Mouse (Mus musculus) hindbrain, embryonic 10.5 days (tissue): Measurements from ENCODE around the gene Gm44511. TPM values are rescaled to one million over a fixed set of nuclear protein-coding genes. Genes with fewer than 3 reads are reported as not detected.
"Not testable (repeated sequence)": the region's sequence is repeated elsewhere in the genome, so short reads cannot be mapped to it uniquely, and the experiment has no call there.

Experiments
- DNase-seq: peaks from one replicate; pipeline ENCODE4 v3.0.0-alpha.2; 2017; ENCODE audit warnings: low spot score
- H3K27ac ChIP-seq: fragments of 300-500 bp; sonication (generic); 2 replicates; pipeline ENCODE4 v1.5.1; 2016; ENCODE audit warnings: mild to moderate bottlenecking, moderate library complexity
- H3K27me3 ChIP-seq: fragments of 300-500 bp; sonication (generic); 2 replicates; pipeline ENCODE4 v1.6.1; 2016; ENCODE audit warnings: mild to moderate bottlenecking; ENCODE audit not compliant: poor library complexity, insufficient read depth, severe bottlenecking
- H3K36me3 ChIP-seq: fragments of 300-500 bp; sonication (generic); 2 replicates; pipeline ENCODE4 v1.6.1; 2016; ENCODE audit warnings: mild to moderate bottlenecking, moderate library complexity
- H3K4me1 ChIP-seq: fragments of 300-500 bp; sonication (generic); replicated peaks from 2 replicates; pipeline ENCODE4 v1.6.1; 2016; ENCODE audit warnings: mild to moderate bottlenecking
- H3K4me3 ChIP-seq: fragments of 300-500 bp; sonication (generic); 2 replicates; pipeline ENCODE4 v1.5.1; 2016; ENCODE audit warnings: mild to moderate bottlenecking, moderate library complexity
- H3K9me3 ChIP-seq: fragments of 300-500 bp; sonication (generic); 2 replicates; pipeline ENCODE4 v1.6.1; 2016; ENCODE audit warnings: mild to moderate bottlenecking, moderate library complexity
- WGBS: fragments of 180-500 bp; shearing (Covaris S2); methylation state at CpG from one replicate; pipeline ENCODE4 v1.1.7; 2016; 5-methylcytosine and 5-hydroxymethylcytosine counted together
- polyA plus RNA-seq: library from polyadenylated mRNA; unstranded; fragments of >200 nt; fragmentation: Nextera tagmentation; extraction: Ambion mirVana; gene quantifications from 2 replicates; pipeline ENCODE4 v1.2.1, GENCODE M21; 2016

Gene Gm44511
- polyA plus RNA-seq, 1 experiment from 2014 or later: not detected

DNA sequence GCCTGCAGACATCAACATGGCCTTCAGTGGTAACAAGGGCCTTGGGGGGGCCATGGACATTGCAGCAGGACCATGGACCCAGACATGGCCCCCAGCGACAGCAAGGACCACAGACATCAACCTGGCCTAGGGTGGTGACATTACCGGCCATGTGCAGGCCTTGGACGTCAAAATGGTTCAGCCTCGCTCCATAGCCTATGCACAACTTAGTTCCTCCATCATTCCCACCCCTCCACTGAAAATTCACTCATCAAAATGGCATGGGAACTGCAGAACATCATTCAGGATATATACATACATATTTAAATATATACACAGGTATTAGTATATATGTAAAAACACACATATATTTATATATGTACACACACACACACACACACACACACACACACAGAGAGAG, 21.3 kb upstream of the Gm44511 start:
- Histone ChIP-seq H3K4me1 (peaks cover 17% of the 10 kb centered on the region), H3K4me3 (no peak overlapping the region), H3K27ac (no peak overlapping the region), H3K36me3 (no peaks in the 10 kb centered on the region), H3K27me3 (no peaks in the 10 kb centered on the region), H3K9me3 (no peaks in the 10 kb centered on the region)
- WGBS: 88% methylated on average over 4 of the region's 4 CpGs
- DNase-seq: no peak

DNA sequence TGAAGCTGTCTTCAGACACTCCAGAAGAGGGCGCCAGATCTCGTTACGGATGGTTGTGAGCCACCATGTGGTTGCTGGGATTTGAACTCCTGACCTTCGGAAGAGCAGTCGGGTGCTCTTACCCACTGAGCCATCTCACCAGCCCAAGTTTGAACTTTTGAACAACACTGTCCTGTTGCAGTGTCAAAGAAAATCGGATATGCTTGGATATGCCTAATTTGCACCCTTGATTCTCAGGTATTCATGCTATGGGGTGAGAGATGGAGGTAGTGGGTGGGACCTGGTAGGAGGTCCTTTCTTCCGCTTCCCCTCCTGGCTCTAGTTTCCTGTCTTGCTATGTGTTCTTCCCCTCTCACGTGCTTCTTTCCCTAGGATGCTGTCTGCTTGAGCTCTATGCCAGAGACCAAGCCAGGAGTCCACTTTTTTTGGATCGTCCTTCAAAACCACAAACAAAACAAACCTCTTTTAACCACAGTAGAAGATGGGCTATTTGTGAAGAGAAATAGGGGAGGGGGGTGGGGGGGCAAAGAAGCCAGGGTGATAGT, 20.0 kb upstream of the Gm44511 start:
- no peak for DNase-seq
- 51% methylated on average over 9 of the region's 9 CpGs for WGBS
- Histone ChIP-seq H3K36me3 (no peaks in the 10 kb centered on the region), H3K4me3 (no peak overlapping the region), H3K27ac (no peak overlapping the region), H3K9me3 (no peaks in the 10 kb centered on the region), H3K27me3 (no peaks in the 10 kb centered on the region), H3K4me1 (peaks cover 27% of the 10 kb centered on the region)

- WGBS: 35% methylated on average over 7 of the region's 7 CpGs
- Histone ChIP-seq H3K27ac (peak overlapping the region; percentile 41), H3K27me3 (no peaks in the 10 kb centered on the region), H3K36me3 (no peaks in the 10 kb centered on the region), H3K4me3 (peak overlapping the region; percentile 27), H3K9me3 (no peaks in the 10 kb centered on the region), H3K4me1 (peaks cover 27% of the 10 kb centered on the region)
- peak; percentile 95 for DNase-seq
Measured at GRCm38 (mm10) chr6:128845319-128845979, 19.3 kb upstream of the Gm44511 start.

DNA sequence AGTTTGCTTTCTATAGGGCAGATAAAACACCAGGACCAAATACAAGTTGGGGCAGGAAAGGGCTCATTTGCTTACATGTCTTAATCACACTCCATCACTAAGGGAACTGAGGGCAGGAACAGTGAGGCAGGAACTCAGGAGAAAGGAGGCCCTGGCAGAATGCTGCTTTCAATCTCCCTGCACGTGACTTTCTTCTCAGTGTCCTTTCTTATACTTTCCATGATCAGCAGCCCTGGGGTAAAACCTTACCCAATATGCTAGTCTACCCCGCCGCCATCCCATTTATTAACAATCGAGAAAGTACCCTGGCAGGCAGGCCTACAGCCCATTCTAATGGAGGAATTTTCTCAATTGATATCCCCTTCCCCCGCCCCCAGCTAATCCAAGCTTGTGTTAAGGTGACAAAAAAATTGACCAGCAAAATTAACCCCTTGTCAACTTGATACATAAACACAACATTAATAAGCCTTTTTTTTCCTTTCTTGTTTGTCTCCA, 18.5 kb upstream of the Gm44511 start:
- DNase-seq: no peak
- no peaks in the 10 kb centered on the region for H3K27me3 ChIP-seq
- no peaks in the 10 kb centered on the region for H3K9me3 ChIP-seq
- H3K4me1 ChIP-seq: peaks cover 27% of the 10 kb centered on the region
- no peak overlapping the region for H3K4me3 ChIP-seq
- H3K36me3 ChIP-seq: no peaks in the 10 kb centered on the region
- no peak overlapping the region for H3K27ac ChIP-seq
- WGBS: 84% methylated on average over 5 of the region's 5 CpGs

GRCm38 (mm10) chr6:128844131-128844530, 18.0 kb upstream of the Gm44511 start:
- peak; percentile 14 for DNase-seq
- Histone ChIP-seq H3K9me3 (no peaks in the 10 kb centered on the region), H3K4me3 (peak overlapping the region; percentile 70), H3K36me3 (no peaks in the 10 kb centered on the region), H3K27me3 (no peaks in the 10 kb centered on the region), H3K27ac (no peak overlapping the region), H3K4me1 (peaks cover 27% of the 10 kb centered on the region)
- WGBS: 40% methylated on average over 8 of the region's 8 CpGs

GRCm38 (mm10) chr6:128843479-128843992, 17.4 kb upstream of the Gm44511 start:
- Histone ChIP-seq H3K27ac (peak overlapping the region; percentile 88), H3K4me3 (peak overlapping the region; percentile 70), H3K36me3 (no peaks in the 10 kb centered on the region), H3K4me1 (peaks cover 27% of the 10 kb centered on the region), H3K27me3 (no peaks in the 10 kb centered on the region), H3K9me3 (no peaks in the 10 kb centered on the region)
- DNase-seq: peak; percentile 63
- WGBS: under 1% methylated on average over 22 of the region's 22 CpGs

- H3K9me3 ChIP-seq: no peaks in the 10 kb centered on the region
- peaks cover 27% of the 10 kb centered on the region for H3K4me1 ChIP-seq
- H3K27ac ChIP-seq: peak overlapping the region; percentile 88
- under 1% methylated on average over 44 of the region's 44 CpGs for WGBS
- peak; percentile 94 for DNase-seq
- no peaks in the 10 kb centered on the region for H3K27me3 ChIP-seq
- H3K4me3 ChIP-seq: peak overlapping the region; percentile 70
- H3K36me3 ChIP-seq: no peaks in the 10 kb centered on the region
Measured at GRCm38 (mm10) chr6:128842945-128843478, 16.9 kb upstream of the Gm44511 start.

- peaks cover 30% of the 10 kb centered on the region for H3K4me1 ChIP-seq
- peak overlapping the region; percentile 70 for H3K4me3 ChIP-seq
- H3K27ac ChIP-seq: peak overlapping the region; percentile 85
- H3K36me3 ChIP-seq: no peaks in the 10 kb centered on the region
- no peaks in the 10 kb centered on the region for H3K9me3 ChIP-seq
- DNase-seq: no peak
- WGBS: under 1% methylated on average over 20 of the region's 20 CpGs
- H3K27me3 ChIP-seq: no peaks in the 10 kb centered on the region
Measured at GRCm38 (mm10) chr6:128842356-128842944, 16.3 kb upstream of the Gm44511 start.

GRCm38 (mm10) chr6:128841327-128842089, 15.4 kb upstream of the Gm44511 start:
- peak overlapping the region; percentile 70 for H3K4me3 ChIP-seq
- WGBS: 47% methylated on average over 4 of the region's 4 CpGs
- DNase-seq: peak; percentile 9
- H3K27ac ChIP-seq: no peak overlapping the region
- H3K27me3 ChIP-seq: no peaks in the 10 kb centered on the region
- no peaks in the 10 kb centered on the region for H3K9me3 ChIP-seq
- peaks cover 35% of the 10 kb centered on the region for H3K4me1 ChIP-seq
- H3K36me3 ChIP-seq: no peaks in the 10 kb centered on the region

DNA sequence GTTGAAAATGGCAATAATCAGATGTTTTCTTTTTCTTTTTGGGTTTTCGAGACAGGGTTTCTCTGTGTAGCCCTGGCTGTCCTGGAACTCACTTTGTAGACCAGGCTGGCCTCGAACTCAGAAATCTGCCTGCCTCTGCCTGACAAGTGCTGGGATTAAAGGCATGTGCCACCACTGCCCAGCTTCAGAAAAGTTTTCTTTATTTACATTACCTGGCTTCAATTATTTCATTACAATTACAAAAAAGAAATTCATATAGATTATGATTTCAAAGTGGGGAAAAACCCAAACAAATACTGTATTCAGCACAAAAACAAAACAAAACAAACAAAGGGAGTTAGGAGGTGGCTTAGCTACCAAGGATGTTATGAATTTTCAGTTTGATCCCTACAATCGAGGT, 14.6 kb upstream of the Gm44511 start:
- not testable (repeated sequence) for H3K27me3 ChIP-seq, DNase-seq, H3K36me3 ChIP-seq, H3K27ac ChIP-seq, H3K9me3 ChIP-seq, H3K4me3 ChIP-seq
- H3K4me1 ChIP-seq: peaks cover 35% of the 10 kb centered on the region
- WGBS: 87% methylated on average over 3 of the region's 3 CpGs

DNA sequence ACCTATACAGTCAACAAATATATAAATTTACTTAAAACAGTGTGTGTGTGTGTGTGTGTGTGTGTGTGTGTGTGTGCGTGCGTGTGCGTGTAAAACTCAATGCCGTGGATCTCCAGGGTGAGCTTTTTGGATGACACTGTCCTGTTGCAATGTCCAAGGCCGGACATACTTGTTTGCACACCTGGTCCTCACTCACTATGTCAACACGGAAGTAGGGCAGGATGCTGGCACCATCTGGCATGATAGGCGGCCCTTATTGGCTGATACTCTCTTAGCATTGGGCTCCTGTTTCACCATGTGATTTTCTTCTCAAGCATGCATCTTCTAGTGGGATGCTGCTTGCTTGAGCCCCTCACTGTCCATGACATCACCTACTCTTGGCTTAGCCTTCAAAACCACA, 13.8 kb upstream of the Gm44511 start:
- H3K4me1 ChIP-seq: peaks cover 30% of the 10 kb centered on the region
- H3K4me3 ChIP-seq: peak overlapping the region; percentile 75
- WGBS: 73% methylated on average over 7 of the region's 7 CpGs
- H3K27ac ChIP-seq: no peak overlapping the region
- H3K9me3 ChIP-seq: no peaks in the 10 kb centered on the region
- H3K36me3 ChIP-seq: no peaks in the 10 kb centered on the region
- no peaks in the 10 kb centered on the region for H3K27me3 ChIP-seq
- DNase-seq: peak; percentile 15

DNA sequence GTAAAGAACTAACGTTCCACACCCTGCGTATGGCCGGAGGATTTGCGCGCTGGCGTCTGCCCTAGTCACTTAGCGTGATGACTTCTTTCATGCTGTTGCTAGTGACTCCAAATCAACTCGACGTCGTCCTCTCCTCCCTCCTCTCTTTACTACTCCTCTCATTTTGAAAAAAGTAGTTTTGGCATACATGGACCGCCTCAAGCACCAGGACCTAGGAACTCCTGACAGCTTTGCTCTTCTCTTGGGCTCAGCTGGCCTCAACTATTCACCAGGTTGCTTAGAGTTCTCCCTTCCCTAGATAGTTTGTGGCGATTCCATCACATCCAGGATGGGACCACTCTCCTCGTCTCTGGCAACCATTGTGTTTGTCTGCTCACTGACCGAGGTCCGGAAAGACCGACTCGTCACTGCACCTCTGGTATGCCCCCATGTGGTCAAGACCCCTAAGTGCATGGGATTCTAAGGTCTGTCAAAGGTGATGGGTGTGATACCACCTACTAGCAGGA, 13.2 kb upstream of the Gm44511 start:
- Histone ChIP-seq H3K4me3 (peak overlapping the region; percentile 75), H3K9me3 (no peaks in the 10 kb centered on the region), H3K4me1 (peaks cover 25% of the 10 kb centered on the region), H3K27ac (peak overlapping the region; percentile 93), H3K36me3 (no peaks in the 10 kb centered on the region), H3K27me3 (no peaks in the 10 kb centered on the region)
- DNase-seq: peak; percentile 90
- under 1% methylated on average over 17 of the region's 17 CpGs for WGBS
